Mouse (Mus musculus) midbrain, embryonic 11.5 days (tissue): ENCODE results near the gene Rorc. TPM values are rescaled to one million over a fixed set of nuclear protein-coding genes. Genes with fewer than 3 reads are reported as not detected.

Experiments
- ATAC-seq: fragments of 200-750 bp; cut with Nextera tagmentation; 2 replicates; pipeline ENCODE4 v1.8.0; 2017; ENCODE audit warnings: moderate TSS enrichment, moderate library complexity; ENCODE audit not compliant: low FRiP score
- DNase-seq: peaks from one replicate; pipeline ENCODE4 v3.0.0; 2015; ENCODE audit warnings: low spot score; ENCODE audit errors: missing footprints
- H3K27ac ChIP-seq: fragments of 300-500 bp; sonication (generic); 2 replicates; pipeline ENCODE4 v1.5.1; 2014; ENCODE audit warnings: low read depth, low read length
- H3K27me3 ChIP-seq: fragments of 300-500 bp; sonication (generic); 2 replicates; pipeline ENCODE4 v1.6.1; 2014; ENCODE audit warnings: mild to moderate bottlenecking, low read length, moderate library complexity, mixed read lengths; ENCODE audit not compliant: control insufficient read depth, insufficient read depth
- H3K36me3 ChIP-seq: fragments of 300-500 bp; sonication (generic); 2 replicates; pipeline ENCODE4 v1.6.1; 2014; ENCODE audit warnings: mild to moderate bottlenecking, low read length, moderate library complexity, mixed read lengths; ENCODE audit not compliant: control insufficient read depth, insufficient read depth
- H3K4me1 ChIP-seq: fragments of 300-500 bp; sonication (generic); 2 replicates; pipeline ENCODE4 v1.6.1; 2014; ENCODE audit warnings: low read length; ENCODE audit not compliant: control insufficient read depth, insufficient read depth
- H3K4me2 ChIP-seq: fragments of 300-500 bp; sonication (generic); 2 replicates; pipeline ENCODE4 v1.6.1; 2014; ENCODE audit warnings: mild to moderate bottlenecking, moderate library complexity
- H3K4me3 ChIP-seq: fragments of 300-500 bp; sonication (generic); 2 replicates; pipeline ENCODE4 v1.5.1; 2014; ENCODE audit warnings: low read depth, low read length
- H3K9ac ChIP-seq: fragments of 300-500 bp; sonication (generic); 2 replicates; pipeline ENCODE4 v1.6.1; 2014; ENCODE audit warnings: low read length
- H3K9me3 ChIP-seq: fragments of 300-500 bp; sonication (generic); 2 replicates; pipeline ENCODE4 v1.6.1; 2016; ENCODE audit warnings: low read length; ENCODE audit not compliant: control insufficient read depth
- WGBS: fragments of 180-500 bp; shearing (Covaris S2); extraction: QIAGEN DNeasy Blood & Tissue Kit; methylation state at CpG from one replicate; pipeline ENCODE4 v1.1.7; 2014; 5-methylcytosine and 5-hydroxymethylcytosine counted together
- polyA plus RNA-seq: library from polyadenylated mRNA; unstranded; fragments of >200 nt; fragmentation: Nextera tagmentation; extraction: Ambion mirVana; gene quantifications from 2 replicates; pipeline ENCODE4 v1.2.1, GENCODE M21; 2014

Gene Rorc
- polyA plus RNA-seq, 1 experiment from 2014 or later: 0.14 TPM

GRCm38 (mm10) chr3:94383476-94383875 lies 10.9 kb downstream of the Rorc start:
- Histone ChIP-seq H3K27ac (no peak overlapping the region), H3K4me3 (no peak overlapping the region), H3K27me3 (no peaks in the 10 kb centered on the region), H3K36me3 (no peaks in the 10 kb centered on the region), H3K4me1 (no peaks in the 10 kb centered on the region), H3K9ac (no peak overlapping the region), H3K9me3 (no peaks in the 10 kb centered on the region), H3K4me2 (no peak overlapping the region)
- no peak for DNase-seq
- 64% methylated on average over 3 of the region's 3 CpGs for WGBS
- ATAC-seq: no peak

GRCm38 (mm10) chr3:94386671-94387070 lies 14.1 kb downstream of the Rorc start:
- no peak for DNase-seq
- Histone ChIP-seq H3K4me2 (no peak overlapping the region), H3K27me3 (no peaks in the 10 kb centered on the region), H3K4me3 (no peak overlapping the region), H3K27ac (no peak overlapping the region), H3K9me3 (no peaks in the 10 kb centered on the region), H3K4me1 (no peaks in the 10 kb centered on the region), H3K36me3 (no peaks in the 10 kb centered on the region), H3K9ac (no peak overlapping the region)
- WGBS: 67% methylated on average over 4 of the region's 4 CpGs
- no peak for ATAC-seq

- H3K9me3 ChIP-seq: no peaks in the 10 kb centered on the region
- H3K4me1 ChIP-seq: no peaks in the 10 kb centered on the region
- H3K4me3 ChIP-seq: no peak overlapping the region
- ATAC-seq: no peak
- H3K4me2 ChIP-seq: no peak overlapping the region
- no peaks in the 10 kb centered on the region for H3K27me3 ChIP-seq
- no peak overlapping the region for H3K9ac ChIP-seq
- no peak overlapping the region for H3K27ac ChIP-seq
- no peaks in the 10 kb centered on the region for H3K36me3 ChIP-seq
- 92% methylated on average over 10 of the region's 10 CpGs for WGBS
- no peak for DNase-seq
These were observed 14.8 kb downstream of the Rorc start for GRCm38 (mm10) chr3:94387391-94387790.

GRCm38 (mm10) chr3:94388047-94388446 lies 15.5 kb downstream of the Rorc start:
- no peaks in the 10 kb centered on the region for H3K27me3 ChIP-seq
- no peaks in the 10 kb centered on the region for H3K4me1 ChIP-seq
- H3K9ac ChIP-seq: no peak overlapping the region
- no peaks in the 10 kb centered on the region for H3K36me3 ChIP-seq
- no peak overlapping the region for H3K4me3 ChIP-seq
- no peak overlapping the region for H3K4me2 ChIP-seq
- no peak overlapping the region for H3K27ac ChIP-seq
- no peaks in the 10 kb centered on the region for H3K9me3 ChIP-seq
- DNase-seq (no peak), ATAC-seq (no peak)
- 85% methylated on average over 5 of the region's 5 CpGs for WGBS

- DNase-seq (no peak), ATAC-seq (no peak)
- no peak overlapping the region for H3K4me2 ChIP-seq
- H3K27me3 ChIP-seq: no peaks in the 10 kb centered on the region
- no peaks in the 10 kb centered on the region for H3K4me1 ChIP-seq
- no peak overlapping the region for H3K9ac ChIP-seq
- H3K36me3 ChIP-seq: no peaks in the 10 kb centered on the region
- WGBS: 91% methylated on average over 16 of the region's 16 CpGs
- no peak overlapping the region for H3K27ac ChIP-seq
- no peak overlapping the region for H3K4me3 ChIP-seq
- no peaks in the 10 kb centered on the region for H3K9me3 ChIP-seq
These were observed 16.8 kb downstream of the Rorc start for GRCm38 (mm10) chr3:94389420-94389819.

GRCm38 (mm10) chr3:94391001-94391400 lies 18.4 kb downstream of the Rorc start:
- Histone ChIP-seq H3K36me3 (no peaks in the 10 kb centered on the region), H3K27me3 (no peaks in the 10 kb centered on the region), H3K9ac (no peak overlapping the region), H3K4me3 (no peak overlapping the region), H3K27ac (no peak overlapping the region), H3K9me3 (no peaks in the 10 kb centered on the region), H3K4me2 (no peak overlapping the region), H3K4me1 (no peaks in the 10 kb centered on the region)
- DNase-seq (no peak), ATAC-seq (no peak)
- WGBS: 85% methylated on average over 5 of the region's 5 CpGs

- WGBS: 91% methylated on average over 2 of the region's 2 CpGs
- Histone ChIP-seq H3K9ac (no peak overlapping the region), H3K4me2 (no peak overlapping the region), H3K36me3 (no peaks in the 10 kb centered on the region), H3K9me3 (no peaks in the 10 kb centered on the region), H3K4me3 (no peak overlapping the region), H3K27me3 (no peaks in the 10 kb centered on the region), H3K27ac (no peak overlapping the region), H3K4me1 (no peaks in the 10 kb centered on the region)
- DNase-seq (no peak), ATAC-seq (no peak)
These were observed 19.5 kb downstream of the Rorc start for GRCm38 (mm10) chr3:94392128-94392527.

GRCm38 (mm10) chr3:94393049-94393448 lies 20.5 kb downstream of the Rorc start:
- no peak overlapping the region for H3K9ac ChIP-seq
- no peaks in the 10 kb centered on the region for H3K9me3 ChIP-seq
- no peaks in the 10 kb centered on the region for H3K27me3 ChIP-seq
- no peaks in the 10 kb centered on the region for H3K36me3 ChIP-seq
- 76% methylated on average over 4 of the region's 4 CpGs for WGBS
- no peaks in the 10 kb centered on the region for H3K4me1 ChIP-seq
- no peak overlapping the region for H3K4me3 ChIP-seq
- H3K4me2 ChIP-seq: no peak overlapping the region
- no peak overlapping the region for H3K27ac ChIP-seq
- DNase-seq (no peak), ATAC-seq (no peak)

GRCm38 (mm10) chr3:94396336-94396735 lies 23.7 kb downstream of the Rorc start:
- Histone ChIP-seq H3K9me3 (no peaks in the 10 kb centered on the region), H3K36me3 (no peaks in the 10 kb centered on the region), H3K27me3 (no peaks in the 10 kb centered on the region), H3K4me1 (peaks cover 8% of the 10 kb centered on the region), H3K9ac (no peak overlapping the region), H3K4me2 (no peak overlapping the region), H3K4me3 (no peak overlapping the region), H3K27ac (no peak overlapping the region)
- ATAC-seq (no peak), DNase-seq (no peak)
- 79% methylated on average over 1 of the region's 1 CpGs for WGBS

- Histone ChIP-seq H3K36me3 (no peaks in the 10 kb centered on the region), H3K9ac (no peak overlapping the region), H3K4me3 (no peak overlapping the region), H3K4me2 (no peak overlapping the region), H3K9me3 (no peaks in the 10 kb centered on the region), H3K27ac (no peak overlapping the region), H3K27me3 (no peaks in the 10 kb centered on the region; the same call in 1 of the 2 replicates), H3K4me1 (peaks cover 8% of the 10 kb centered on the region)
- 79% methylated on average over 4 of the region's 4 CpGs for WGBS
- ATAC-seq (no peak), DNase-seq (no peak)
These were observed 24.3 kb downstream of the Rorc start for GRCm38 (mm10) chr3:94396851-94397250.
